Comparison of ENCODE assay signal across 9 mouse cellular contexts in the genomic region with DNA sequence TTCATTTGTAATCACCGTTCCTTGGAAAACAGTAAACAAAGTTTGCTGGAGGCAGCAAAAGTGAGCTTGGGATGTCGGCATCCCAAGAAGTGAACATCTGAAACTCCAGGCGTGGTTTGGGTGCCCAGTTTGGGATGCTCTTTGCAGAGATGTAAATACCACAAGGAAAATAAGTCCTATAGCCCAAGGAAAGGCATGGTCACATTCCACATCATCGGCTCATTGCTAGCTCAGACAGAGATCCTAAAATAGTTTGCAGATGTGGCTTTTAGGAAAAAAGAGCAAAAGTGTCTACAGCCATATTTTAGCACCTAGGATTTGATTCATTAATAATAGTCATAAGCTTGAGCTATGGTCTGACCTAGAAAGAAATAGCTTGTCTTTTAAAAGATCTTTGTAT.
"Had no signal": no experiment of that assay in that cellular context is flagged by ENCODE, and none has a peak within 500 bp of the region (broad histone marks: within the 10 kb centered on the region; RNA-seq: fewer than 3 reads in every experiment).

No protein-coding gene starts in this region.

- H3K27ac ChIP-seq: liver, embryonic 14.5 days had no signal

- H3K9ac ChIP-seq: limb, embryonic 12.5 days; liver, embryonic 14.5 days; neural tube, embryonic 13.5 days had no signal

- H3K27me3 ChIP-seq: limb, embryonic 12.5 days; neural tube, embryonic 13.5 days had no signal

- H3K36me3 ChIP-seq: neural tube, embryonic 13.5 days had no signal

- H3K9me3 ChIP-seq: limb, embryonic 12.5 days; neural tube, embryonic 13.5 days had no signal

- H3K4me3 ChIP-seq: limb, embryonic 12.5 days; neural tube, embryonic 13.5 days had no signal

- H3K4me2 ChIP-seq: limb, embryonic 12.5 days had no signal

- DNase-seq: layer of hippocampus, adult 9-11 months; layer of hippocampus, postnatal 36 days; right cerebral cortex, postnatal 4 days; spleen, adult 18-20 months; thymus, adult 18-20 months; thymus, postnatal 14 days had no signal
